Mouse (Mus musculus) Patski (cell line): ENCODE measurements at regions not wholly inside any gene's neighbourhood (a gene's known extent, or its start where the extent isn't known, plus 50 kb on each side); places are given as distances from the start of the nearest gene placed in this dataset.

ENCODE experiments used
- ATAC-seq: fragments of 100-300 bp; one replicate; pipeline ENCODE4 v1.8.0; 2021
- CTCF ChIA-PET: fragments of 350-600 bp; sonication (Branson Sonifier 250); formaldehyde crosslinking; loops from one replicate; lab custom pipeline; 2022; ENCODE audit warnings: inconsistent platforms; lab: Charles Lee
- POLR2A ChIA-PET: fragments of 350-600 bp; sonication (Branson Sonifier 250); formaldehyde crosslinking; loops from one replicate; lab custom pipeline; 2022; ENCODE audit warnings: antibody characterized with exemption, inconsistent platforms; lab: Charles Lee
- DNase-seq: peaks from one replicate; pipeline ENCODE4 v3.0.0-alpha.2; 2011; ENCODE audit warnings: low read depth, low spot score
- H3K27me3 ChIP-seq: fragments of 371-371 bp; one replicate; pipeline ENCODE4 v1.5.1; 2021
- CTCF ChIP-seq: fragments of 100-300 bp; IDR thresholded peaks from one replicate; pipeline ENCODE4 v1.5.1; 2021
- in situ Hi-C: fragments of 300-500 bp; cut with MboI; formaldehyde crosslinking; loops from 3 replicates; pipeline ENCODE4 v1.11.1; 2018; ENCODE audit warnings: low pct_unique_long_range_greater_than_20kb, mixed read lengths

DNA sequence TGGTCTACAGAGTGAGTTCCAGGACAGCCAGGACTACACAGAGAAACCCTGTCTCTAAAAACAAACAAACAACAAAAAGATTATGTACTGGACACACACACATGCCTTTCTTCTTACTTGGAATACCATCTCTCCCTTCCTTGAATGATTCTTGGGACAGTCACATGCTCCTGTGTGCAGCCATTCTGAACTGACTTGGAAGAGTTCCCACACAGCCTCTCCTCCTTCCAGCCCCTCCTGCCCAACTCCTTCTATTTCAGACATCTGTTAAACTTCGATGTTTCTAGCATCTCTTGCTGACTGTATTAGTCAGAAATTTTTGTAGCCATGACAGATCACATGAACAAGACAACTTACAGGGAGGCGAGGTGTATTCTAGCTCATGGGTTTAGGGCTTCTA lies 60.9 kb upstream of the Egr2 start:
- in situ Hi-C loops = no loop called here
- ATAC-seq (peak; percentile 66), DNase-seq (peak; percentile 46)

DNA sequence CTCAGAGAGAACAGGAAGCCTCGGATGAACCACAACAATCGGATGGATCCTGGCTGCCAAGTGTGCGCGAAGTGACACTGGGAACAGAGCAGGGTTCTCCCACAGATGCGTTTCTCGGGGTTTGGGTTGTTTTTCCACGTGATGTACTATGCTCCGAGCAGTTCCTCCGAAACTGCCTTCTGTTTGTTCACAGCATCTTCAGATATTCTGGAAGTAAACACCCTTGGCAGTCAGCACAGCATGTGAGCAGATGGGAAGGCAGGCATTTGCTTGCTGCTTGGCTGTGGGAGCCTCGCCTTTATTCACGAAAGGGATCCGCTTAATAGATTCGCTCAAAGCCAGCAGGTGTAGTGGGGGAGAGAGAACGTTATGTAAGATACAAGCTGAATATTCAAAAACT lies 53.0 kb upstream of the Egr2 start:
- ATAC-seq = no peak
- in situ Hi-C loops = no loop called here
- no peak for DNase-seq
- TF ChIP-seq CTCF = no peak
- ChIA-PET CTCF (no interaction called here), POLR2A (no interaction called here)
- no peaks in the 10 kb centered on the region for H3K27me3 ChIP-seq

More for the DNA sequence above, 60.9 kb upstream of the Egr2 start:
- CTCF ChIA-PET = no interaction called here
- POLR2A ChIA-PET = no interaction called here
- H3K27me3 ChIP-seq = no peaks in the 10 kb centered on the region
- no peak for TF ChIP-seq CTCF

DNA sequence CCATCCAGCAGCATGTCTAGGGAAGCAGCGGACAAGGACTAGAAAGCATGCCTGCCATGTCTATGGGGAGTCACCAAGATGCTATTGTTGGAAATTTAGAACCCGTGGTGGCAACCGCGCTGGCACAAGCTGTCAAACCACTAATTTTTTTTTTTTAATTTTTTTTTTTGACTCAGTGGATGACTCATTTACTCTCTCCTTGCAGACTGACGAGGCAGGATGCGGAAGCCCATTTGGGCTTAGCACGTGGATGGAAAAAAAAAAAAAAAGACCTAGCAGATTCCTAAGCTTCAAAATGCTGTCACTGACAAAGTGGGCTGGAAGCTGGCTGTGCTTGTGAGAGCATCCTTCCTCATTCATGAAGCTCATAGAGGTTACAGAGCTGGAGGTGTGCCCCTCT lies 51.9 kb upstream of the Egr2 start:
- no peak for TF ChIP-seq CTCF
- ChIA-PET POLR2A (no interaction called here), CTCF (no interaction called here)
- H3K27me3 ChIP-seq = no peaks in the 10 kb centered on the region
- in situ Hi-C loops = no loop called here
- no peak for ATAC-seq
- no peak for DNase-seq

GRCm38 (mm10) chr10:67484091-67484745 lies 51.1 kb upstream of the Egr2 start:
- H3K27me3 ChIP-seq = no peaks in the 10 kb centered on the region
- in situ Hi-C loops = no loop called here
- ChIA-PET POLR2A (no interaction called here), CTCF (no interaction called here)
- DNase-seq = no peak
- no peak for TF ChIP-seq CTCF
- no peak for ATAC-seq
